Mouse (Mus musculus): Measurements from ENCODE around the gene Gap43. TPM values are rescaled to one million over a fixed set of nuclear protein-coding genes. Genes with fewer than 3 reads are reported as not detected.
"Not testable (repeated sequence)": the region's sequence is repeated elsewhere in the genome, so short reads cannot be mapped to it uniquely, and the experiment has no call there.

Gap43 gene
- polyA plus RNA-seq, 1 experiment from 2014 or later: 57.3 TPM

- H3K27ac ChIP-seq (ENCODE audit: low read length): no peak overlapping the region
- H3K4me3 ChIP-seq (replicated peaks; ENCODE audit: low read length): no peak overlapping the region
- no peaks in the 10 kb centered on the region for H3K27me3 ChIP-seq (ENCODE audit: control insufficient read depth, insufficient read depth, low read length)
- H3K36me3 ChIP-seq (ENCODE audit: control insufficient read depth, insufficient read depth, low read length): no peaks in the 10 kb centered on the region
- WGBS: 70% methylated on average over 11 of the region's 11 CpGs
- no peaks in the 10 kb centered on the region for H3K4me1 ChIP-seq (ENCODE audit: control insufficient read depth, insufficient read depth, low read length)
- H3K9ac ChIP-seq (ENCODE audit: low read length): no peak overlapping the region
- ATAC-seq (ENCODE audit: insufficient read depth, low FRiP score): peak; percentile 37; the same call in 1 of the 2 replicates
- no peaks in the 10 kb centered on the region for H3K9me3 ChIP-seq (replicated peaks; ENCODE audit: control insufficient read depth, low read length)
- no peak overlapping the region for H3K4me2 ChIP-seq (ENCODE audit: low read depth, low read length)
These were observed 84.8 kb downstream of the Gap43 start for GRCm38 (mm10) chr16:42255693-42256092.

- no peak for ATAC-seq (ENCODE audit: insufficient read depth, low FRiP score)
- H3K36me3 ChIP-seq (ENCODE audit: control insufficient read depth, insufficient read depth, low read length): no peaks in the 10 kb centered on the region
- H3K27ac ChIP-seq (ENCODE audit: low read length): no peak overlapping the region
- 80% methylated on average over 3 of the region's 3 CpGs for WGBS
- no peaks in the 10 kb centered on the region for H3K9me3 ChIP-seq (replicated peaks; ENCODE audit: control insufficient read depth, low read length)
- H3K27me3 ChIP-seq (ENCODE audit: control insufficient read depth, insufficient read depth, low read length): no peaks in the 10 kb centered on the region
- no peak overlapping the region for H3K4me3 ChIP-seq (replicated peaks; ENCODE audit: low read length)
- no peaks in the 10 kb centered on the region for H3K4me1 ChIP-seq (ENCODE audit: control insufficient read depth, insufficient read depth, low read length)
- H3K4me2 ChIP-seq (ENCODE audit: low read depth, low read length): no peak overlapping the region
- H3K9ac ChIP-seq (ENCODE audit: low read length): no peak overlapping the region
These were observed 85.2 kb downstream of the Gap43 start for GRCm38 (mm10) chr16:42255222-42255621.

GRCm38 (mm10) chr16:42252252-42252651 lies 88.2 kb downstream of the Gap43 start:
- no peak overlapping the region for H3K4me2 ChIP-seq (ENCODE audit: low read depth, low read length)
- no peaks in the 10 kb centered on the region for H3K4me1 ChIP-seq (ENCODE audit: control insufficient read depth, insufficient read depth, low read length)
- WGBS: 57% methylated on average over 5 of the region's 5 CpGs
- no peak for ATAC-seq (ENCODE audit: insufficient read depth, low FRiP score)
- no peaks in the 10 kb centered on the region for H3K9me3 ChIP-seq (replicated peaks; ENCODE audit: control insufficient read depth, low read length)
- H3K36me3 ChIP-seq (ENCODE audit: control insufficient read depth, insufficient read depth, low read length): no peaks in the 10 kb centered on the region
- H3K9ac ChIP-seq (ENCODE audit: low read length): no peak overlapping the region
- H3K27ac ChIP-seq (ENCODE audit: low read length): no peak overlapping the region
- H3K27me3 ChIP-seq (ENCODE audit: control insufficient read depth, insufficient read depth, low read length): no peaks in the 10 kb centered on the region
- no peak overlapping the region for H3K4me3 ChIP-seq (replicated peaks; ENCODE audit: low read length)

GRCm38 (mm10) chr16:42244121-42244520 lies 96.3 kb downstream of the Gap43 start:
- not testable (repeated sequence) for H3K27ac ChIP-seq (ENCODE audit: low read length); H3K4me2 ChIP-seq (ENCODE audit: low read depth, low read length); H3K27me3 ChIP-seq (ENCODE audit: control insufficient read depth, insufficient read depth, low read length); H3K36me3 ChIP-seq (ENCODE audit: control insufficient read depth, insufficient read depth, low read length); H3K9ac ChIP-seq (ENCODE audit: low read length); H3K4me1 ChIP-seq (ENCODE audit: control insufficient read depth, insufficient read depth, low read length); ATAC-seq (ENCODE audit: insufficient read depth, low FRiP score); H3K9me3 ChIP-seq (replicated peaks; ENCODE audit: control insufficient read depth, low read length); H3K4me3 ChIP-seq (replicated peaks; ENCODE audit: low read length)
- 78% methylated on average over 3 of the region's 3 CpGs for WGBS

GRCm38 (mm10) chr16:42231306-42231705 lies 109.1 kb downstream of the Gap43 start:
- Histone ChIP-seq H3K27ac (ENCODE audit: low read length) (no peak overlapping the region), H3K4me3 (replicated peaks; ENCODE audit: low read length) (no peak overlapping the region), H3K27me3 (ENCODE audit: control insufficient read depth, insufficient read depth, low read length) (no peaks in the 10 kb centered on the region), H3K4me1 (ENCODE audit: control insufficient read depth, insufficient read depth, low read length) (no peaks in the 10 kb centered on the region), H3K36me3 (ENCODE audit: control insufficient read depth, insufficient read depth, low read length) (no peaks in the 10 kb centered on the region), H3K4me2 (ENCODE audit: low read depth, low read length) (no peak overlapping the region), H3K9ac (ENCODE audit: low read length) (no peak overlapping the region), H3K9me3 (replicated peaks; ENCODE audit: control insufficient read depth, low read length) (no peaks in the 10 kb centered on the region)
- 60% methylated on average over 4 of the region's 4 CpGs for WGBS
- no peak for ATAC-seq (ENCODE audit: insufficient read depth, low FRiP score)

Small RNA genes within 50 kb of the gene (microRNA-seq; reads per million reads assigned to microRNA genes)
- 6.1 reads per million, percentile 27 among the genes with 10 or more reads in this experiment for gene Mir6540
